Mouse (Mus musculus) heart, adult 10 weeks (tissue): ENCODE data around the gene Gm8909. TPM values are rescaled to one million over a fixed set of nuclear protein-coding genes. Genes with fewer than 3 reads are reported as not detected.

Experiments used
- polyA plus RNA-seq: library from polyadenylated mRNA; stranded (reverse); fragments of 350-450 nt; fragmentation: Illumina TruSeq; extraction: RNeasy Lipid Tissue Mini Kit (QIAGEN cat#74804); gene quantifications from one replicate; pipeline ENCODE4 v1.2.3, GENCODE M21; 2014; ENCODE audit warnings: low read depth, low replicate concordance

Gene Gm8909
- not detected for polyA plus RNA-seq

DNA sequence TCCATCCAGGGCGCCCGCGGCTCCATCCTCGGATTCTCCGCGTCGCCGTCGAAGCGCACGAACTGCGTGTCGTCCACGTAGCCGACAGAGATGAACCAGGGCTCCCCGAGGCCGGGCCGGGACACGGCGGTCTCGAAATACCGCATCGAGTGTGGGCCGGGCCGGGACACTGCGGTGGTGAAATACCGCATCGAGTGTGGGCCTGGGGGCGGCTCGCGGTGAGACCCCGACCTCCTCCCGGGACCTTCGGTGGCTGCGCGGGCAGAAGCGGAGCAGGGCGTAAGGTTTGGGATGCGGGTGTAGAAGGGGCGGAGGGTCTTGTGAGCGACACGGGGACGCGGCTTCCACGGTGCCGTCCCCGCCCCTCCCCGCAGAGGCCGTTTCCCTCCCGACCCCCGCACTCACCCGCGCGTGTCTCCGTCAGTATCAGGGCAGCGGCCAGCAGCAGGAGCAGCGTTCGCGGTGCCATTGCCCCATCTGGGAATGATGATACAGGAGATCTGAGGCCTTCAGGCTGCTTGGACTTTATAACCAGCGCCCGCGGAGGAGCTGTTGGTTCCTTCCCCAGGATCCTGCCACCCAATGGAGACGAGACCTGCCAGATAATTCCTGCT is at the start of gene Gm8909:
Gm8909 (minus strand) TSS at position 499 of the 614 bp plus-strand sequence.

DNA sequence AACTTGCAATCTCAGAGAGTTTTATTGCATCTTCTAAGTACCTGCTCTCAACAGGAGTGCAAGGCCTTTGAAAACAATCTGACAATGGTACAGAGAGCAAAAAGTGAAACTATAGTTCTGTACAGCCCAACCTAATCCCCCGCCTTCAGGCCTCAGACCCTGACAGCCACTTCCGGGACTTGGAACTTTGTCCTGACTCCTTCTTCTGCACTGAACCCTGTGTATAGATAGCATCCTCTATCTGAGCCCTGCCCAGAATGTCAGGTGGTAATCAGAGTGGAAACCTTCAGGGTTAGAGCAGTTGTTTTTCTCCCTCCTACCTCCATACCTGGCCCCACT is 21.8 kb upstream of the Gm8909 start, which contains the start of gene H2-T3:
H2-T3 (minus strand) TSS at position 119 of the 339 bp plus-strand sequence.

DNA sequence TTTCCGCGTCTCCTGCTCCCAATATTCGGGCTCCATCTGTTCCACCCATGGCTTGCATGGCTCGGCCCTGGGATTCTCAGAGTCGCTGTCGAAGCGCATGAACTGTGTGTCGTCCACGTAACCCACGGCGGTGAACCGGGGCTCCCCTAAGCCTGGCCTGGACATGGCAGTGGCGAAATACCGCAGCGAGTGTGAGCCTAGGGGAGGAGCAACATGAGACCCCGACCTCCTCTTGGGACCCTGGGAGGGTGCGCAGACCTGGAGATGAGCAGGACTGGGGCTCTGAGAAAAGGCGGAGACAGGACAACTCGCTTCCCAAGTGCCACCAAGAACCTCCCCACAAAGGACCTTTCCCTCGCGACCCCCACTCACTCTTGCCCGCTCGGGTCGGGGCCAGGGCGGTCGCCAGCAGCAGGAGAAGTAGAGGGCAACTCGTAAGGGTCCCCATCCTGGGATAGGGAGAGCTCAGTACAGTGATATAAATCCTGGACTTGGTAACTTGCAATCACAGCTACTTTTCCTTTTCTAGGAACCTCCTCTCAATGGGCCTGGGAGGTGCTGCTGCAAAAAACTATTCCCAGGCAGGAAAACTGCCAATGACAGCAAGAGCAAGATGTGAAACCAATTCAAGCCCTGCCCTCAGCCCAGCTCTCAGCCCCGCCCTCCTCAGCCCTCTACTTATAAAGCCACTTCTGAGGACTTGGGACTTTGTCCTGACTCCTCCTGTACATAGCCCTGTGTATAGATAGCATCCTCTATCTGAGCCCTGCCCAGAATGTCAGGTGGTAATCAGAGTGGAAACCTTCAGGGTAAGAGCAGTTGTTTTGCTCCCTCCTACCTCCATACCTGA is 39.1 kb downstream of the Gm8909 start, which contains the start of gene Gm7030:
Gm7030 (minus strand) TSS at position 458 of the 850 bp plus-strand sequence.

DNA sequence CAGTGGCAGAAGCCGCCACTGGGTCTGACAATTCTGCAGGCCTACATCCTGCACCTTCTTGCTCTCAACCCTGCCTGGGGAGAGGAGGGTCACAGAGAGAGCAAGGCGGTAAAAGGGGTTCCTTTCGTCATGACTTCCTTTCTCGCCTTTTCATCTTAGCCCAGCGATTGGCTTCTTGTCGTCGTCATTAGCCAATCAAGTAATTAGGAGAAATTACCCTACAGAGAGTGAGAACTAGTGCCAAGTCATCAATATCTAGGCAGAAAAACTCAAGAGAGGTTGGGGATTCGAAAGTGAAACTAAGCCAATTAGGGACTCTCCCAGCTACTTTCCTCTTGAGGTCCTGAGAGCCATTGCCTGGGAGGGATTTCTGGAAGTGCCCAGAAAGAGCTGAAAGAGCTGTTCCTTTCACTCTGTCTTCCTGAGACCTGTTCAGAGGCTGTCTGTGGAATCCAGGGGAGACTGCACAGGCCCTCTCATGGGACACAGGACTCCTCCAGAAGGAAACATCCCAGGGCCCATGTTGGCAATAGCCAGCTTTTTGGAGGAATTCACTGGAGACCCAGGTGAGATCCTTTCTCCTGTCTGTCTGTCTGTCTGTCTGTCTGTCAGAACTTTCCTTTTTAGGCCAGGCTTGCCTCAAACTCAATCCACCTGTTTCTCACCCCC is 46.9 kb downstream of the Gm8909 start, which contains the start of gene Gm19684:
Gm19684 (plus strand) TSS at position 327 of the 669 bp plus-strand sequence.

Other genes starting within 250 kb of the Gm8909 start
- 71.8 TPM for gene Abcf1, start 198.8 kb downstream of the Gm8909 start, polyA plus RNA-seq
- 26.8 TPM for gene Gnl1, start 188.7 kb downstream of the Gm8909 start, polyA plus RNA-seq
- gene Prr3, start 188.3 kb downstream of the Gm8909 start, polyA plus RNA-seq = 5.0 TPM
- gene H2-T24, start 148.0 kb downstream of the Gm8909 start, polyA plus RNA-seq = 7.0 TPM
- gene H2-T23, start 135.7 kb downstream of the Gm8909 start, polyA plus RNA-seq = 36.4 TPM
- 22.8 TPM for gene H2-T22, start 125.8 kb downstream of the Gm8909 start, polyA plus RNA-seq
- gene Gm6034, start 125.6 kb downstream of the Gm8909 start, polyA plus RNA-seq = not detected
- not detected for gene Gm11127, start 110.2 kb downstream of the Gm8909 start, polyA plus RNA-seq
- gene Gm19684, start 46.9 kb downstream of the Gm8909 start, polyA plus RNA-seq = not detected
- not detected for gene Gm7030, start 39.1 kb downstream of the Gm8909 start, polyA plus RNA-seq
- not detected for gene H2-T3, start 21.8 kb upstream of the Gm8909 start, polyA plus RNA-seq
- gene Rpp21, start 89.5 kb upstream of the Gm8909 start, polyA plus RNA-seq = 49.0 TPM
- gene Trim39, start 103.7 kb upstream of the Gm8909 start, polyA plus RNA-seq = 14.2 TPM
- gene H2-M10.2, start 118.0 kb upstream of the Gm8909 start, polyA plus RNA-seq = not detected
- not detected for gene H2-M10.1, start 157.6 kb upstream of the Gm8909 start, polyA plus RNA-seq
- not detected for gene H2-M10.3, start 199.9 kb upstream of the Gm8909 start, polyA plus RNA-seq